Mouse (Mus musculus): ENCODE results near the gene Glrx. TPM values are rescaled to one million over a fixed set of nuclear protein-coding genes. Genes with fewer than 3 reads are reported as not detected.
"Not testable (repeated sequence)": the region's sequence is repeated elsewhere in the genome, so short reads cannot be mapped to it uniquely, and the experiment has no call there.

The Glrx gene
- total and polyA plus RNA-seq, 2 experiments from 2014 or later = 105 to 156 TPM

- Histone ChIP-seq H3K4me1 (ENCODE audit: control insufficient read depth, insufficient read depth) (no peaks in the 10 kb centered on the region), H3K9ac (replicated peaks; ENCODE audit: low read depth, low read length) (no peak overlapping the region), H3K27ac (ENCODE audit: low read depth) (no peak overlapping the region), H3K36me3 (replicated peaks; ENCODE audit: control insufficient read depth, insufficient read depth, low read length) (peaks cover 8% of the 10 kb centered on the region), H3K27me3 (ENCODE audit: control insufficient read depth, insufficient read depth, low read length) (no peaks in the 10 kb centered on the region), H3K4me2 (ENCODE audit: low read depth, low read length) (no peak overlapping the region), H3K4me3 (ENCODE audit: low read depth, low read length) (no peak overlapping the region), H3K9me3 (replicated peaks; ENCODE audit: control insufficient read depth, low read length) (no peaks in the 10 kb centered on the region)
- ATAC-seq (ENCODE audit: insufficient read depth, low read depth) = no peak
- 89% methylated on average over 3 of the region's 3 CpGs for WGBS
- TF ChIP-seq EP300 (IDR thresholded peaks at IDR 0.05; ENCODE audit: low read depth) (no peak), CTCF (IDR thresholded peaks at IDR 0.05; ENCODE audit: low read depth) (no peak)
- no peak for DNase-seq (ENCODE audit: low spot score)
These were observed 13.4 kb downstream of the Glrx start for GRCm38 (mm10) chr13:75853118-75853517.

- TF ChIP-seq EP300 (IDR thresholded peaks at IDR 0.05; ENCODE audit: low read depth) = no peak
- TF ChIP-seq CTCF (IDR thresholded peaks at IDR 0.05; ENCODE audit: low read depth) = no peak
- no peaks in the 10 kb centered on the region for H3K36me3 ChIP-seq (replicated peaks; ENCODE audit: control insufficient read depth, insufficient read depth, low read length)
- H3K27me3 ChIP-seq (ENCODE audit: control insufficient read depth, insufficient read depth, low read length) = no peaks in the 10 kb centered on the region
- WGBS = 65% methylated on average over 1 of the region's 1 CpGs
- DNase-seq (ENCODE audit: low spot score) = no peak
- H3K4me1 ChIP-seq (ENCODE audit: control insufficient read depth, insufficient read depth) = no peaks in the 10 kb centered on the region
- H3K4me3 ChIP-seq (ENCODE audit: low read depth, low read length) = no peak overlapping the region
- no peak overlapping the region for H3K4me2 ChIP-seq (ENCODE audit: low read depth, low read length)
- H3K27ac ChIP-seq (ENCODE audit: low read depth) = no peak overlapping the region
- ATAC-seq (ENCODE audit: insufficient read depth, low read depth) = no peak
- no peaks in the 10 kb centered on the region for H3K9me3 ChIP-seq (replicated peaks; ENCODE audit: control insufficient read depth, low read length)
- H3K9ac ChIP-seq (replicated peaks; ENCODE audit: low read depth, low read length) = no peak overlapping the region
These were observed 19.7 kb downstream of the Glrx start for GRCm38 (mm10) chr13:75859264-75859844.

- H3K36me3 ChIP-seq (replicated peaks; ENCODE audit: control insufficient read depth, insufficient read depth, low read length) = peaks cover 5% of the 10 kb centered on the region; the same call in 1 of the 2 replicates
- no peak for ATAC-seq (ENCODE audit: insufficient read depth, low read depth)
- no peak for DNase-seq (ENCODE audit: low spot score)
- TF ChIP-seq EP300 (IDR thresholded peaks at IDR 0.05; ENCODE audit: low read depth) (no peak), CTCF (IDR thresholded peaks at IDR 0.05; ENCODE audit: low read depth) (no peak)
- H3K4me2 ChIP-seq (ENCODE audit: low read depth, low read length) = no peak overlapping the region
- H3K4me3 ChIP-seq (ENCODE audit: low read depth, low read length) = no peak overlapping the region
- no peak overlapping the region for H3K9ac ChIP-seq (replicated peaks; ENCODE audit: low read depth, low read length)
- H3K27ac ChIP-seq (ENCODE audit: low read depth) = no peak overlapping the region
- no peaks in the 10 kb centered on the region for H3K27me3 ChIP-seq (ENCODE audit: control insufficient read depth, insufficient read depth, low read length)
- H3K4me1 ChIP-seq (ENCODE audit: control insufficient read depth, insufficient read depth) = no peaks in the 10 kb centered on the region
- no peaks in the 10 kb centered on the region for H3K9me3 ChIP-seq (replicated peaks; ENCODE audit: control insufficient read depth, low read length)
These were observed 26.0 kb downstream of the Glrx start for GRCm38 (mm10) chr13:75865486-75866184.

GRCm38 (mm10) chr13:75867876-75868275, 28.2 kb downstream of the Glrx start:
- TF ChIP-seq EP300 (IDR thresholded peaks at IDR 0.05; ENCODE audit: low read depth) (no peak), CTCF (IDR thresholded peaks at IDR 0.05; ENCODE audit: low read depth) (no peak)
- H3K27ac ChIP-seq (ENCODE audit: low read depth) = no peak overlapping the region
- DNase-seq (ENCODE audit: low spot score) (no peak), ATAC-seq (ENCODE audit: insufficient read depth, low read depth) (no peak)
- no peak overlapping the region for H3K4me3 ChIP-seq (ENCODE audit: low read depth, low read length)
- H3K4me1 ChIP-seq (ENCODE audit: control insufficient read depth, insufficient read depth) = no peaks in the 10 kb centered on the region
- H3K9me3 ChIP-seq (replicated peaks; ENCODE audit: control insufficient read depth, low read length) = no peaks in the 10 kb centered on the region
- no peaks in the 10 kb centered on the region for H3K27me3 ChIP-seq (ENCODE audit: control insufficient read depth, insufficient read depth, low read length)
- no peak overlapping the region for H3K4me2 ChIP-seq (ENCODE audit: low read depth, low read length)
- WGBS = 86% methylated on average over 2 of the region's 2 CpGs
- no peak overlapping the region for H3K9ac ChIP-seq (replicated peaks; ENCODE audit: low read depth, low read length)
- peaks cover 17% of the 10 kb centered on the region; the same call in 1 of the 2 replicates for H3K36me3 ChIP-seq (replicated peaks; ENCODE audit: control insufficient read depth, insufficient read depth, low read length)

GRCm38 (mm10) chr13:75874608-75875376, 35.1 kb downstream of the Glrx start:
- H3K4me3 ChIP-seq (ENCODE audit: low read depth, low read length) = no peak overlapping the region
- no peaks in the 10 kb centered on the region for H3K4me1 ChIP-seq (ENCODE audit: control insufficient read depth, insufficient read depth)
- H3K4me2 ChIP-seq (ENCODE audit: low read depth, low read length) = no peak overlapping the region
- H3K9me3 ChIP-seq (replicated peaks; ENCODE audit: control insufficient read depth, low read length) = no peaks in the 10 kb centered on the region
- H3K27ac ChIP-seq (ENCODE audit: low read depth) = no peak overlapping the region
- ATAC-seq (ENCODE audit: insufficient read depth, low read depth) (no peak), DNase-seq (ENCODE audit: low spot score) (no peak)
- TF ChIP-seq CTCF (IDR thresholded peaks at IDR 0.05; ENCODE audit: low read depth) = no peak
- TF ChIP-seq EP300 (IDR thresholded peaks at IDR 0.05; ENCODE audit: low read depth) = no peak
- H3K27me3 ChIP-seq (ENCODE audit: control insufficient read depth, insufficient read depth, low read length) = no peaks in the 10 kb centered on the region
- H3K36me3 ChIP-seq (replicated peaks; ENCODE audit: control insufficient read depth, insufficient read depth, low read length) = peaks cover 23% of the 10 kb centered on the region
- H3K9ac ChIP-seq (replicated peaks; ENCODE audit: low read depth, low read length) = no peak overlapping the region
- 36% methylated on average over 4 of the region's 4 CpGs for WGBS

- not testable (repeated sequence) for DNase-seq (ENCODE audit: low spot score); H3K27me3 ChIP-seq (ENCODE audit: control insufficient read depth, insufficient read depth, low read length); H3K27ac ChIP-seq (ENCODE audit: low read depth); H3K4me2 ChIP-seq (ENCODE audit: low read depth, low read length); H3K9me3 ChIP-seq (replicated peaks; ENCODE audit: control insufficient read depth, low read length); H3K9ac ChIP-seq (replicated peaks; ENCODE audit: low read depth, low read length); H3K4me3 ChIP-seq (ENCODE audit: low read depth, low read length); ATAC-seq (ENCODE audit: insufficient read depth, low read depth); H3K4me1 ChIP-seq (ENCODE audit: control insufficient read depth, insufficient read depth)
- H3K36me3 ChIP-seq (replicated peaks; ENCODE audit: control insufficient read depth, insufficient read depth, low read length) = peaks cover 24% of the 10 kb centered on the region
- 86% methylated on average over 7 of the region's 7 CpGs for WGBS
These were observed 36.5 kb downstream of the Glrx start for GRCm38 (mm10) chr13:75876188-75876587.
